13 mouse cellular contexts compared by ENCODE assay signal in the genomic region with DNA sequence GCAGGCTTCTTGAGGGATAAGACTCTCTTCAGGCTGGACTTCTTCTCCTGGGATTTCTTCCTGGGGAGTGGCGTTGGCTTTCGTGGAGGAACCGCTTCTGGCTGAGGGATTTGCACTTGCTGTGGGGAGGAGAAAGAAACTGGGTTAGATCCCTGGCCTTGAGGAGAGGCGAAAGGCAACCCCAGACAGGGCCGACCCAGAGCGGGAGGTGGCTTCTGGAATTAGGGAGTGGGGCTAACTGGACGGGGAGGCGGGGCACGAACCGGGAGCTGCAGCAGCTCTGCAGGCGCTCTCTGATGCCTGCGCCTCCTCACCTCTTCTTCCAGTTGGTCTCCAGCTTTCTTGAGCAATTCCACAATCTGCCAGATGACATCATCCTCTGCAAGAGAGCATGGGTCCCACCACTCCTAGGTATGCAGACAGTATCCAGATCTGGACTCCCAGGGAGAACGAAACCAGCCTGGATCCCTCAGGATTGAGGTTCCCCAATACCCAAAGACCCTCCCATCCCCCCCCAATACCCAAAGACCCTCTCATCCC. TPM values are rescaled to one million over a fixed set of nuclear protein-coding genes. Genes with fewer than 3 reads are reported as not detected.
DNase-seq lines count a peak whose midpoint lies in the region; ATAC-seq and TF ChIP-seq lines count a peak whose summit lies in the region.
"Had no signal": no experiment of that assay in that cellular context is flagged by ENCODE, and none has a peak within 500 bp of the region (broad histone marks: within the 10 kb centered on the region; RNA-seq: fewer than 3 reads in every experiment).

No protein-coding gene starts in this region.

- peak overlapping the region; percentile 15; the same call in 1 of the 2 replicates for H3K27ac ChIP-seq in forebrain, embryonic 12.5 days
- no peak overlapping the region for H3K27ac ChIP-seq in forebrain, embryonic 13.5 days
- no peak overlapping the region for H3K27ac ChIP-seq in testis, adult 2 months (ENCODE audit: control insufficient read depth, insufficient read depth, low read depth, low read length)
- H3K27ac ChIP-seq in midbrain, embryonic 10.5 days (replicated peaks) = peak overlapping the region; percentile 3; the same call in 1 of the 2 replicates
- H3K27ac ChIP-seq: liver, embryonic 13.5 days; macrophage; stomach, embryonic 15.5 days had no signal

- H3K4me2 ChIP-seq in forebrain, embryonic 12.5 days = no peak overlapping the region
- H3K4me2 ChIP-seq in forebrain, embryonic 13.5 days = no peak overlapping the region
- H3K4me2 ChIP-seq: heart, embryonic 11.5 days; liver, embryonic 13.5 days; stomach, embryonic 15.5 days had no signal

- TF ChIP-seq CTCF in testis, adult 2 months (IDR thresholded peaks at IDR 0.05; ENCODE audit: control insufficient read depth, insufficient read depth, insufficient replicate concordance, low read depth, low read length) = no peak

- no peaks in the 10 kb centered on the region for H3K36me3 ChIP-seq in forebrain, embryonic 12.5 days (replicated peaks)
- no peaks in the 10 kb centered on the region for H3K36me3 ChIP-seq in forebrain, embryonic 13.5 days (ENCODE audit: poor library complexity, severe bottlenecking)
- H3K36me3 ChIP-seq in testis, adult 2 months (ENCODE audit: control insufficient read depth, insufficient read depth, low read length) = no peaks in the 10 kb centered on the region
- H3K36me3 ChIP-seq in midbrain, embryonic 10.5 days = no peaks in the 10 kb centered on the region
- H3K36me3 ChIP-seq: liver, embryonic 13.5 days; stomach, embryonic 15.5 days had no signal

- H3K4me1 ChIP-seq in forebrain, embryonic 12.5 days = peaks cover 18% of the 10 kb centered on the region
- peaks cover 19% of the 10 kb centered on the region for H3K4me1 ChIP-seq in forebrain, embryonic 13.5 days
- H3K4me1 ChIP-seq in testis, adult 2 months (ENCODE audit: control insufficient read depth, insufficient read depth, low read length) = peaks cover 24% of the 10 kb centered on the region
- peaks cover 34% of the 10 kb centered on the region for H3K4me1 ChIP-seq in midbrain, embryonic 10.5 days
- H3K4me1 ChIP-seq: stomach, embryonic 15.5 days had no signal

- no peak overlapping the region; the same call in 1 of the 2 replicates for H3K9ac ChIP-seq in forebrain, embryonic 12.5 days
- no peak overlapping the region for H3K9ac ChIP-seq in forebrain, embryonic 13.5 days
- H3K9ac ChIP-seq: liver, embryonic 13.5 days; stomach, embryonic 15.5 days had no signal

- ATAC-seq in forebrain, embryonic 12.5 days (ENCODE audit: low FRiP score) = no peak
- ATAC-seq in forebrain, embryonic 13.5 days = no peak

- H3K9me3 ChIP-seq in forebrain, embryonic 12.5 days = no peaks in the 10 kb centered on the region
- H3K9me3 ChIP-seq in forebrain, embryonic 13.5 days (replicated peaks) = no peaks in the 10 kb centered on the region
- no peaks in the 10 kb centered on the region for H3K9me3 ChIP-seq in midbrain, embryonic 10.5 days (replicated peaks)
- H3K9me3 ChIP-seq: liver, embryonic 13.5 days; stomach, embryonic 15.5 days had no signal

- H3K4me3 ChIP-seq in forebrain, embryonic 12.5 days (replicated peaks) = no peak overlapping the region
- H3K4me3 ChIP-seq in forebrain, embryonic 13.5 days = no peak overlapping the region
- peak overlapping the region; percentile 46 for H3K4me3 ChIP-seq in testis, adult 2 months (ENCODE audit: control insufficient read depth, low read depth, low read length)
- no peak overlapping the region for H3K4me3 ChIP-seq in midbrain, embryonic 10.5 days
- H3K4me3 ChIP-seq: liver, embryonic 13.5 days; stomach, embryonic 15.5 days had no signal

- no peak for DNase-seq in testis, postnatal 14 days (ENCODE audit: low spot score)
- no peak for DNase-seq in midbrain, embryonic 10.5 days (ENCODE audit: low spot score)
- no peak for DNase-seq in cerebellum, adult 11-12 months
- no peak for DNase-seq in lung, postnatal 25 days (ENCODE audit: low spot score)
- DNase-seq in cerebellum, postnatal 4 days (ENCODE audit: low spot score in 2 of 2) = no peak
- DNase-seq: liver, embryonic 13.5 days had no signal

- no peak for TF ChIP-seq POLR2A in testis, adult 2 months (IDR thresholded peaks at IDR 0.05; ENCODE audit: control insufficient read depth, low read depth, low read length)

- peaks cover 22% of the 10 kb centered on the region for H3K27me3 ChIP-seq in forebrain, embryonic 12.5 days
- H3K27me3 ChIP-seq in forebrain, embryonic 13.5 days = peaks cover 20% of the 10 kb centered on the region
- no peaks in the 10 kb centered on the region for H3K27me3 ChIP-seq in testis, adult 2 months (ENCODE audit: control insufficient read depth, insufficient read depth, low read length)
- peaks cover 28% of the 10 kb centered on the region for H3K27me3 ChIP-seq in midbrain, embryonic 10.5 days (ENCODE audit: low read depth, poor library complexity, severe bottlenecking)
- H3K27me3 ChIP-seq: stomach, embryonic 15.5 days had no signal

- 70% methylated on average over 13 of the region's 13 CpGs for WGBS in forebrain, embryonic 12.5 days
- 62% methylated on average over 13 of the region's 13 CpGs for WGBS in forebrain, embryonic 13.5 days
- WGBS in midbrain, embryonic 10.5 days = 62% methylated on average over 13 of the region's 13 CpGs

RNA-seq across cellular contexts. Expression of gene 4930539E08Rik, which starts 9.7 kb away (rescaled TPM):
- 0.23 TPM in 2 replicates for polyA plus RNA-seq in forebrain, embryonic 12.5 days (2016; fragmentation: Nextera tagmentation; extraction: Ambion mirVana)
- 0.15 and 0.25 TPM in 2 replicates for polyA plus RNA-seq in forebrain, embryonic 13.5 days (2015; fragmentation: Nextera tagmentation; extraction: Ambion mirVana)
- 4.7 and 4.9 TPM in 2 replicates for polyA plus RNA-seq in testis, adult 2 months (2012; rRNA removed)
- 0.11 and 0.26 TPM in 2 replicates for polyA plus RNA-seq in midbrain, embryonic 10.5 days (2016; fragmentation: Nextera tagmentation; extraction: Ambion mirVana)
- polyA plus RNA-seq: heart, embryonic 11.5 days had no signal

RNA-seq across cellular contexts. Expression of gene Pxt1, which starts 38.2 kb away (rescaled TPM):
- 0.44 TPM in 1 of 2 replicates, not detected in the other for polyA plus RNA-seq in forebrain, embryonic 12.5 days (2016; fragmentation: Nextera tagmentation; extraction: Ambion mirVana)
- not detected in 2 replicates for polyA plus RNA-seq in forebrain, embryonic 13.5 days (2015; fragmentation: Nextera tagmentation; extraction: Ambion mirVana)
- polyA plus RNA-seq in testis, adult 2 months (2012; rRNA removed) = 189 and 199 TPM in 2 replicates
- polyA plus RNA-seq in midbrain, embryonic 10.5 days (2016; fragmentation: Nextera tagmentation; extraction: Ambion mirVana) = 0.22 TPM in 1 of 2 replicates, not detected in the other
- polyA plus RNA-seq: heart, embryonic 11.5 days; inflammation-experienced regulatory T-cells, adult 6 months; macrophage; stomach, embryonic 15.5 days had no signal

RNA-seq across cellular contexts. Expression of gene Kctd20, which starts 46.3 kb away (rescaled TPM):
- 127 and 129 TPM in 2 replicates for polyA plus RNA-seq in forebrain, embryonic 12.5 days (2016; fragmentation: Nextera tagmentation; extraction: Ambion mirVana)
- 107 and 115 TPM in 2 replicates for polyA plus RNA-seq in forebrain, embryonic 13.5 days (2015; fragmentation: Nextera tagmentation; extraction: Ambion mirVana)
- 34.2 and 34.6 TPM in 2 replicates for polyA plus RNA-seq in testis, adult 2 months (2012; rRNA removed)
- 107 and 114 TPM in 2 replicates for polyA plus RNA-seq in midbrain, embryonic 10.5 days (2016; fragmentation: Nextera tagmentation; extraction: Ambion mirVana)

RNA-seq across cellular contexts. Expression of gene Pnpla1, which starts 47.2 kb away (rescaled TPM):
- polyA plus RNA-seq in forebrain, embryonic 12.5 days (2016; fragmentation: Nextera tagmentation; extraction: Ambion mirVana) = not detected in 2 replicates
- not detected in 2 replicates for polyA plus RNA-seq in forebrain, embryonic 13.5 days (2015; fragmentation: Nextera tagmentation; extraction: Ambion mirVana)
- polyA plus RNA-seq in testis, adult 2 months (2012; rRNA removed) = 0.76 and 0.79 TPM in 2 replicates
- not detected in 2 replicates for polyA plus RNA-seq in midbrain, embryonic 10.5 days (2016; fragmentation: Nextera tagmentation; extraction: Ambion mirVana)
- polyA plus RNA-seq: inflammation-experienced regulatory T-cells, adult 6 months; liver, embryonic 13.5 days; macrophage had no signal

Comparison
In these comparisons a context has a peak if more than half of its experiments do, and no peak if none do; other contexts are left out.
1. H3K27ac ChIP-seq: peak in forebrain, embryonic 12.5 days (single experiment) and midbrain, embryonic 10.5 days (single experiment); none in forebrain, embryonic 13.5 days (single experiment) and testis, adult 2 months (single experiment).
2. RNA of gene Pxt1, which starts 38.2 kb away (polyA plus RNA-seq): 189 to 199 TPM in testis, adult 2 months; 0.44 TPM in forebrain, embryonic 12.5 days, not detected in forebrain, embryonic 13.5 days and 0.22 TPM in midbrain, embryonic 10.5 days; every median in the first group is over 100 times any median in the second.